Mouse (Mus musculus) thymus, postnatal 10 days (tissue): ENCODE data around the gene Msi2.
A peak's percentile ranks its signal among the peaks of the same experiment; 100 is the strongest.

ENCODE experiments used
- DNase-seq, 2 experiments: peaks; one replicate each; pipeline ENCODE4 v3.0.0; 2021; ENCODE audit warnings: low spot score in 2 of 2

Gene Msi2

GRCm38 (mm10) chr11:88485987-88486386 is 232.3 kb downstream of the Msi2 start:
- DNase-seq, result no peak

- DNase-seq, result no peak
Measured at GRCm38 (mm10) chr11:88485088-88485487, 233.2 kb downstream of the Msi2 start.

DNA sequence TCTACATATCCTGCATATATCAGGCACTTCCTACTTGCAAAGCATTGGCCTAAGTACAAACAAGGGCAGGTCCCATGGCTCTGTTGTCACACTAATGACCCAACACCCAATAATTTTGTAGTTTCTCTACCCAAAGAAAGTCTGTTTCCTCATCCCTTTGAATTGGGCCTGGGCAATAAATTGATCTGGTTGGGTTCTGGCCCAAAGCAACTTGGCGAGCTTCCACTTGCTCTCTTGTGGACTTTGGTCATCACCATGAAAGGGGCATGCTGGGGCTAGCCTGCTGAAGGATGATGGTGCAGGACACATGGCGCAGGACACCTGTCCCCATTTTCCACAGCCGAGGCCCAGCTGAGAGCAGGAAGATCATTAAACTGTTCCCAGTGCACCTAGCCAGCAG is 234.3 kb downstream of the Msi2 start:
- DNase-seq, result no peak

- DNase-seq, result no peak
Measured at GRCm38 (mm10) chr11:88482636-88483035, 235.7 kb downstream of the Msi2 start.

DNA sequence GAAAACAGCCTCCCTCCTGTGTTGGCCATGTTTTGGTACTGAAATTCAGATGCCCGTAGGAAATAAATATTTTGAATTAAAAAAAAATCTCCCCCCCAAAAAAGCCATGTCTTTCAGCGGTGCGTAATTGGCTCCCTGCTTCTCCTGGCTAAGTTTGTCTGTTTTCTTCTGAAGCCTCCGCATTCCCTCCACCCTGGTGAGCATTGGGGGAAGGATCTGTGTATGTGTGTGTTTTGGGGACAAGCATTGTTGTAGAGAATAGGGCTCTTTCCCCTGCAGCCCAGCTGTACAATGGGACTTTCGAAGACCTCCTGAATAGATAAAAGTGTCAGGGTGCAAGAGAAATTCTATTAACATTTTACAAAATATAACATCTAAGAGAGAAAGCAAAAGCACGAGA is 236.1 kb downstream of the Msi2 start:
- no peak for DNase-seq

GRCm38 (mm10) chr11:88481602-88482161 is 236.6 kb downstream of the Msi2 start:
- DNase-seq, result peak; percentile 14 to 33

GRCm38 (mm10) chr11:88481092-88481601 is 237.2 kb downstream of the Msi2 start:
- no peak for DNase-seq

GRCm38 (mm10) chr11:88479498-88479897 is 238.8 kb downstream of the Msi2 start:
- DNase-seq, result no peak

DNA sequence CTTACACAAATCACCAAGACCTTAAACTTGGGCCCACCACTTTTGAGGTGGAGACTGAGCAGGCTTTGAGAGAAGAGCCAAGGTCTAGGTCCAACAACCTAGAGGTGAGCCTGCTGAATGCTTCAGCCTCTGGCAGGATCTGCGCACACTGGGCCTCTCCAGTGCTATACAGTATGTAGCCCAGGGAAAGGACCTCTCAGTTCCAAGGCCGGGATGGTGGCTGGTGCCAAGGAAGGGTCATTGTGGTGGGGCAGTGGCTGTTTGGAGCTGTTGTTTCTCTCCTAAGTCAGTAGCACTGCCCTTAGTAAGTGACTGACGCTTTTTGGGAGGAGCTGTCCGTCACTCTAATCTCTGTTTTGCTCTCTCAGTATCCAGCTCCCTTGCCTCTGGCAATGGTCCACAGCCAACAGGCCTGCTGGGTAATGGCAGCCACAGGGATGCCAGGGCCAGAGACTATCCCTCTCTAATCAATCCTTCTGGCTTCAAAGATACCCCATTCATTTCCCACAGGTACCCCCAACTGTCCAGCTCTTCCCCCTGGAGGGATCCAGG is 243.3 kb downstream of the Msi2 start:
- no peak for DNase-seq

- no peak for DNase-seq
Measured at GRCm38 (mm10) chr11:88472731-88473130, 245.6 kb downstream of the Msi2 start.

GRCm38 (mm10) chr11:88471981-88472647 is 246.2 kb downstream of the Msi2 start:
- no peak for DNase-seq

DNA sequence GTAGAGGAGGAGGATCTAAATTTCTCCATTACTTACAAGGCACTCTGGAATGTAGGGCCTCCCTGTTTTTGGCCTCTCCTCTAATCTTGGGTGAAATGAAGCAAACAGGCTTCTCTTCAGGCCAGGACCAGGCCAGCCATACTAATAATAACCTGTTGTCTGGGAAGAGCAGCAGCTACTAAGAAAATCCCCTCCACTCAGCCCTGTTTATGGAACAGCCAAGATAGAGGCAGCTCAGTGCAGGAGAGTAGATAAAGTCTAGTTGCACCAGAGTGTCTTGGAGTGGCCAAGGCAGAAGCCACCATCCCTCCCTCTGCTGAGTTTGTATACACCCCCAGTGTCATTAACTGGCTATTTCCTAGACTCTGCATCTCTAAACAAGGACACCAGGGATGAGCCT is 247.7 kb downstream of the Msi2 start:
- no peak for DNase-seq

- no peak for DNase-seq
Measured at GRCm38 (mm10) chr11:88468996-88469395, 249.3 kb downstream of the Msi2 start.

DNA sequence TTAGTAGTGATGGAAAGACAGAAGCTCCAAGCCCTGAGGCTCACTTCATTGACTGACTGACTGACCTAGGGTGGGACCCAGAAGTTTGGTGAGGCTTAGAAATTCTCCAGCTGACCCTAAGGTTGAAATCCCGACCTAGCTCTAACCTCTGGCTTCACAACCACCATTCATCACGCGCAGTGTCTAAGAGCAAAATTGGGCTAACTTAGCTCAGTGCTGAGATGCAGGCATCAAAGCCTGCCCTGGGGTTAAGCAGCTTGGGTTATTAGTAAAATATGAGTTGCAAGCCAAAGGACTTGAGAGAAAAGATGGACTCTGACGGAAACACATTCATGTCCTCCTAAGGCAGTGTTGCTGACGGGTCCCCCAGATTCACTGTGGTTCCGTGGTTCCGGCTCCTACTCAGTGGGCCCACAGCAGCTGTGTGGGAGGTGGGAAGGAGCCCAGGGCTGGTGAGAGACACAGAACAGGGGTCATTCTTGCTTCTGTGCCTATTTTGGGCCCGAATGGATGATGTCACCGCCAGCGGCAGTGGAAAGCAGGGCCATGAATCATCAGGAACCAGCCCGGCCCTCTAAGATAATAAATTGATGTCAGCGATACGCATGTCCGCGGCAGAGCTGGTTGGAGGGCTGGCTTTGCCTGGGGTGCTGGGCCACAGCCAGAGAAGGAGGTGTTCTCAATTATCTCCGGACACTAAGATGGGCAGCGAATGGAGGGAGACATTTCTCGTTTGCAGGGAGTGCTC is 250.6 kb downstream of the Msi2 start:
- DNase-seq, result no peak

GRCm38 (mm10) chr11:88463951-88464350 is 254.4 kb downstream of the Msi2 start:
- no peak for DNase-seq

- DNase-seq, result no peak
Measured at GRCm38 (mm10) chr11:88462789-88463188, 255.5 kb downstream of the Msi2 start.

DNA sequence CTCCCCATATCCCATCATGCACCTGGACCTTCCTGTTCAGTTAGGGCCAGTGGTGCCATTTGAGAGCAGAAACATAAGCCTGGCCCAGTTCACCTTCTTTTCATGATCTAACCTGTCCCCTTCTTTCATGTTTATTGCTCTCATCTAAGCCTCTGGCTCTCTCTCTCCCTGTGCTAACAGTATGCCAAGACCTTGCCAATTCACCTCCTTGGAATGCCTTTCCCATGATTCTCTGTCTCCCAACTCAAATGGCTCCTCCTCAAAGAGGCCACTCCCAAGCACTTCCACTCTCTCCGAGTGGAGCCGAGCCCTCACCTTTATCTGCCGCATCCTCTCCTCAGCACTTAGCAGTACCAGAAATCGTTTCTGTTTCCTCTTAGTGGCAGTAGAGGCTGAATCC is 256.7 kb downstream of the Msi2 start:
- DNase-seq, result no peak

- no peak for DNase-seq
Measured at GRCm38 (mm10) chr11:88459946-88460736, 258.2 kb downstream of the Msi2 start.

- DNase-seq, result no peak
Measured at GRCm38 (mm10) chr11:88457241-88457738, 261.0 kb downstream of the Msi2 start.

- no peak for DNase-seq
Measured at GRCm38 (mm10) chr11:88454867-88455806, 263.2 kb downstream of the Msi2 start.
